16 mouse cellular contexts compared by ENCODE assay signal in the genomic region with DNA sequence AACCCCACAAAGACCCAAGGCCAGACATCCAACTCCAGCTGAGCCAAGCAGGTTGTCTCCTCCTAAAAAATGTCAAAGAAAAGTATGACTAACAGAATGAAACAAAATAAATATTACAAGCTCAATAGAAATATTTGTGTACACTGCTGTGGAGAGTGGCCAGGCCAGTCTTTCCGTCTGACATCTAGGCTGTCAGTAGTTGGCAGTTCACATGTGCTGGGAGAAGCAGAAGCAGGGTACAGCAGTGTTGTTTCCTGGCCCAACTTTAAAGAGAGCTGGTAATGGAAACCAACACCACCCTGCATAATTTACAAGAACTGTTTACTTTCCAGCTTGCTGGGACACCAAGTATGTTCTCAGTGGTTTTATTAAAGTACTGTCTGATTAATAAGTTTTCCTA.
DNase-seq lines count a peak whose midpoint lies in the region; ATAC-seq and TF ChIP-seq lines count a peak whose summit lies in the region.
"Had no signal": no experiment of that assay in that cellular context is flagged by ENCODE, and none has a peak within 500 bp of the region (broad histone marks: within the 10 kb centered on the region; RNA-seq: fewer than 3 reads in every experiment).

No protein-coding gene starts in this region.

- no peak for TF ChIP-seq CTCF in lung, postnatal 0 days (IDR thresholded peaks at IDR 0.05)
- no peak for TF ChIP-seq CTCF in intestine, postnatal 0 days (IDR thresholded peaks at IDR 0.05; ENCODE audit: low read depth)

- WGBS in heart, embryonic 15.5 days, result 47% methylated on average over 1 of the region's 1 CpGs
- WGBS in lung, postnatal 0 days, result 36% methylated on average over 1 of the region's 1 CpGs
- 64% methylated on average over 1 of the region's 1 CpGs for WGBS in intestine, postnatal 0 days

- no peak overlapping the region for H3K4me2 ChIP-seq in heart, embryonic 15.5 days
- no peak overlapping the region for H3K4me2 ChIP-seq in lung, postnatal 0 days (replicated peaks; ENCODE audit: low read depth, low read length)
- no peak overlapping the region for H3K4me2 ChIP-seq in intestine, postnatal 0 days (replicated peaks; ENCODE audit: low read depth)
- H3K4me2 ChIP-seq: hindbrain, embryonic 13.5 days; liver, embryonic 15.5 days; midbrain, embryonic 12.5 days had no signal

- TF ChIP-seq EP300 in lung, postnatal 0 days (IDR thresholded peaks at IDR 0.05), result peak; percentile 41; the same call in 1 of the 2 replicates

- H3K27me3 ChIP-seq in heart, embryonic 15.5 days, result no peaks in the 10 kb centered on the region
- H3K27me3 ChIP-seq in lung, postnatal 0 days (replicated peaks; ENCODE audit: insufficient read depth, low read length), result no peaks in the 10 kb centered on the region
- no peaks in the 10 kb centered on the region for H3K27me3 ChIP-seq in intestine, postnatal 0 days (replicated peaks; ENCODE audit: control insufficient read depth, insufficient read depth, low read length)
- H3K27me3 ChIP-seq: hindbrain, embryonic 13.5 days; liver, embryonic 15.5 days; midbrain, embryonic 12.5 days had no signal

- H3K4me1 ChIP-seq in heart, embryonic 15.5 days (replicated peaks), result peaks cover 18% of the 10 kb centered on the region
- no peaks in the 10 kb centered on the region for H3K4me1 ChIP-seq in lung, postnatal 0 days (ENCODE audit: insufficient read depth, low read depth, low read length)
- H3K4me1 ChIP-seq in intestine, postnatal 0 days (replicated peaks; ENCODE audit: control insufficient read depth, insufficient read depth, low read length), result no peaks in the 10 kb centered on the region
- H3K4me1 ChIP-seq: hindbrain, embryonic 13.5 days; limb, embryonic 10.5 days; liver, embryonic 15.5 days; midbrain, embryonic 12.5 days had no signal

- no peak overlapping the region for H3K9ac ChIP-seq in heart, embryonic 15.5 days
- H3K9ac ChIP-seq in lung, postnatal 0 days (replicated peaks; ENCODE audit: low read depth), result no peak overlapping the region
- no peak overlapping the region for H3K9ac ChIP-seq in intestine, postnatal 0 days (ENCODE audit: low read depth, low read length)
- H3K9ac ChIP-seq: hindbrain, embryonic 13.5 days; liver, embryonic 15.5 days; midbrain, embryonic 12.5 days had no signal

- intact Hi-C loops in gastrocnemius, postnatal 14 days (cut with DNase I; ENCODE audit: low total_unique reads), result no loop called here
- intact Hi-C loops in gastrocnemius, postnatal 36 days (cut with DNase I), result no loop called here

- no peak for ATAC-seq in heart, embryonic 15.5 days (replicated peaks; ENCODE audit: insufficient number of reproducible peaks, insufficient read depth, low FRiP score, low read depth)
- ATAC-seq in lung, postnatal 0 days, result peak; percentile 81
- ATAC-seq in megakaryocyte, adult 5-6 weeks (ENCODE audit: poor library complexity, severe bottlenecking), result no peak
- ATAC-seq in intestine, postnatal 0 days, result no peak

- no peak overlapping the region for H3K4me3 ChIP-seq in heart, embryonic 15.5 days
- H3K4me3 ChIP-seq in lung, postnatal 0 days (ENCODE audit: low read depth, low read length), result no peak overlapping the region
- H3K4me3 ChIP-seq in intestine, postnatal 0 days (ENCODE audit: low read depth, low read length), result no peak overlapping the region
- H3K4me3 ChIP-seq: hindbrain, embryonic 13.5 days; limb, embryonic 10.5 days; liver, embryonic 15.5 days; midbrain, embryonic 12.5 days had no signal

- H3K9me3 ChIP-seq in heart, embryonic 15.5 days (replicated peaks), result no peaks in the 10 kb centered on the region
- no peaks in the 10 kb centered on the region for H3K9me3 ChIP-seq in lung, postnatal 0 days (ENCODE audit: low read length)
- no peaks in the 10 kb centered on the region for H3K9me3 ChIP-seq in intestine, postnatal 0 days (ENCODE audit: control insufficient read depth)
- H3K9me3 ChIP-seq: hindbrain, embryonic 13.5 days; limb, embryonic 10.5 days; liver, embryonic 15.5 days; midbrain, embryonic 12.5 days had no signal

- H3K36me3 ChIP-seq in heart, embryonic 15.5 days, result no peaks in the 10 kb centered on the region
- no peaks in the 10 kb centered on the region for H3K36me3 ChIP-seq in lung, postnatal 0 days (ENCODE audit: insufficient read depth, low read length)
- H3K36me3 ChIP-seq in intestine, postnatal 0 days (ENCODE audit: control insufficient read depth, insufficient read depth), result no peaks in the 10 kb centered on the region
- H3K36me3 ChIP-seq: hindbrain, embryonic 13.5 days; limb, embryonic 10.5 days; liver, embryonic 15.5 days; midbrain, embryonic 12.5 days had no signal

- DNase-seq in gastrocnemius, postnatal 14 days, result peak; percentile 16
- DNase-seq in gastrocnemius, postnatal 36 days, result no peak
- DNase-seq in NIH3T3 (ENCODE audit: low read depth), result peak; percentile 29
- peak; percentile 55 for DNase-seq in lung, postnatal 0 days (ENCODE audit: low spot score)
- no peak for DNase-seq in cerebellum, adult 9-10 months
- DNase-seq: adrenal gland, adult 2 months; cerebellum, adult 8-10 months; kidney, adult 18-20 months; thymus, postnatal 14 days had no signal

- H3K27ac ChIP-seq in heart, embryonic 15.5 days, result peak overlapping the region; percentile 13; the same call in 1 of the 2 replicates
- H3K27ac ChIP-seq in lung, postnatal 0 days (ENCODE audit: low read length), result no peak overlapping the region
- H3K27ac ChIP-seq in intestine, postnatal 0 days (ENCODE audit: low read depth, low read length), result no peak overlapping the region
- H3K27ac ChIP-seq: hindbrain, embryonic 13.5 days; limb, embryonic 10.5 days; liver, embryonic 15.5 days; midbrain, embryonic 12.5 days had no signal

Comparison
In these comparisons a context has a peak if more than half of its experiments do, and no peak if none do; other contexts are left out.
1. DNase-seq: peak in gastrocnemius, postnatal 14 days (single experiment), NIH3T3 (single experiment) and lung, postnatal 0 days (single experiment); none in gastrocnemius, postnatal 36 days (0 of 2) and cerebellum, adult 9-10 months (single experiment).